Mouse (Mus musculus) heart, adult 8-10 months (tissue): Measurements from ENCODE around the gene Tdrkh. TPM values are rescaled to one million over a fixed set of nuclear protein-coding genes. Genes with fewer than 3 reads are reported as not detected.

ENCODE experiments used
- total RNA-seq, 4 experiments: library from RNA; stranded (reverse); gene quantifications; 2 replicates each; pipeline ENCODE4 v1.2.4; 2022

Gene Tdrkh
- total RNA-seq, 4 experiments from 2014 or later: 4.5 to 7.0 (median 6.1) TPM

Other genes starting within 250 kb of the Tdrkh start
- gene Gm10696, start 235.1 kb upstream of the Tdrkh start, total RNA-seq: not detected
- gene Gm5286, start 216.6 kb upstream of the Tdrkh start, total RNA-seq: not detected
- not detected for gene Gm4778, start 149.2 kb upstream of the Tdrkh start, total RNA-seq
- gene Them4, start 103.2 kb upstream of the Tdrkh start, total RNA-seq: 10 to 100 TPM; 13.2 to 15.4 (median 14.2) TPM
- not detected for gene Them5, start 71.2 kb upstream of the Tdrkh start, total RNA-seq
- under 1 TPM in 2 of 4 experiments, not detected in 2; 0.31 to 0.46 TPM for gene C2cd4d, start 50.8 kb upstream of the Tdrkh start, total RNA-seq
- 10 to 100 TPM; 36.3 to 53.0 (median 47.2) TPM for gene Rorc, start 40.5 kb upstream of the Tdrkh start, total RNA-seq
- under 1 TPM in 3 of 4 experiments, not detected in 1; 0.14 to 0.37 (median 0.17) TPM for gene Lingo4, start 14.8 kb upstream of the Tdrkh start, total RNA-seq
- 10 to 100 TPM; 57.4 to 69.0 (median 61.9) TPM for gene Mrpl9, start 30.0 kb downstream of the Tdrkh start, total RNA-seq
- under 1 TPM in 1 of 4 experiments, not detected in 3; 0.41 TPM for gene Oaz3, start 30.6 kb downstream of the Tdrkh start, total RNA-seq
- under 1 TPM in 1 of 4 experiments, not detected in 3; 0.12 TPM for gene Celf3, start 65.0 kb downstream of the Tdrkh start, total RNA-seq
- gene Riiad1, start 67.1 kb downstream of the Tdrkh start, total RNA-seq: 1 to 10 TPM in 3 of 4 experiments, under 1 TPM in 1; 0.95 to 2.1 (median 1.1) TPM
- 10 to 100 TPM; 24.8 to 29.0 (median 27.0) TPM for gene Snx27, start 169.4 kb downstream of the Tdrkh start, total RNA-seq
- gene Gm10972, start 229.8 kb downstream of the Tdrkh start, total RNA-seq: not detected
- gene Tuft1, start 245.6 kb downstream of the Tdrkh start, total RNA-seq: 1 to 10 TPM; 2.1 to 3.5 (median 2.4) TPM